Mouse (Mus musculus) natural killer cell, adult 2 months (primary cell): ENCODE results near the gene Paxip1.

Experiments used
- DNase-seq, 2 experiments: peaks; one replicate each; pipeline ENCODE4 v3.0.0; 2022; ENCODE audit warnings: low spot score in 2 of 2

Paxip1 gene

DNA sequence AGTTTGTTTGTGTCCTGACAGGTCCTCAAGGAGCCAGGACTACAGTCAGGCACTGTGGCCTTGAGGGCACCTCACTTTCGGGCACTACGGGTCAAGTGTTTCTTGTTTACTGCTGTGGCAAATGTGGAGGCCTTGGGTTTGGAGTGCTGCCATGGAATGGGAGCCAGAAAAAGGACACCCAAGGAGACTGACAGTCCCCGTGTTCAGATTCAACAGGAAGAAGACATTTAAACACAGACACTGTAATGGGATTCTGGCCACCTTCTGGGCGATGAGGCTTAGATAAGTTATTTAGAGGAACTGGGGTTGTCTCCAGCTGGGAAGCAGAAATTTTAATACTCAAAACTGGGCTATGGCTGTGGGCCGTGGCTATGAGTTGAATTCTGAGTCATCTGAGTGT is 60.8 kb downstream of the Paxip1 start:
- DNase-seq = no peak

DNA sequence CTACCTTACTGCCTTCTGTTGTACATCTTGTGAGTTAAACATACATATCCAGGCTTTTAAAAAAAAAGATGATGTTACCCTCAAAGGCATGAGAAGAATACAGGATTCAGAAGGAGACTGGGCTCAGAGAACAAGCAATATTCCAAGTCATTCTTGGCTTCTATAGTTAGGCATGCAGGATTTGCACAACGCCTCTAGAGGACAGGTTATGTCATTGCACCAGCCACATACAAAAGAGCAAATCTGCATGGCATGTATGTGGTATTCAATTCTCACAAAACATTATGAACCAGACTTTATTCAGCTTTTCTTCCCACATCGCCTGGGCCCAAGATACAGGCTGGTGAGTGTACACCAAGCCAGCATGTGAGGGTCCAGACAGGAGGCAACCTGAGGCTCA is 67.0 kb downstream of the Paxip1 start:
- DNase-seq = no peak

DNA sequence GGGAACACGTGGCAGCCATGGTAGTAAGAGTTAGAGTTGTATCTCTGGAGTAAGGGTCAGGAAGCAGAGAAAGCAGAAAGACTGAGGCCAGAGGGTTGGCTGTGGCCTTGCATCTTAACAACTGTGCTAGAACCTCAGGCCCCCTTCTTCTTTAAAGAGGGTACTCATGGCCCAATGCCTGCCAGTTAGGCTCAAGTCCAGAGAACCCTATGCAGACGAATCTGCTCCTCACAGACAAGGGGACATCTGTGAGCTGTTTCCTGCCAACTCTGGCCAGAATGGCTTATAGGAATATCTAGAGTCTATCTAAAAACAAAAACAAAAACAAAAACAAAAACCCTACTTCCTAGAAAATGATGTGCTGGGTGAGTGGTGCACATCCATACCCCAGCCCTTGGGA is 72.2 kb downstream of the Paxip1 start:
- DNase-seq = no peak

DNA sequence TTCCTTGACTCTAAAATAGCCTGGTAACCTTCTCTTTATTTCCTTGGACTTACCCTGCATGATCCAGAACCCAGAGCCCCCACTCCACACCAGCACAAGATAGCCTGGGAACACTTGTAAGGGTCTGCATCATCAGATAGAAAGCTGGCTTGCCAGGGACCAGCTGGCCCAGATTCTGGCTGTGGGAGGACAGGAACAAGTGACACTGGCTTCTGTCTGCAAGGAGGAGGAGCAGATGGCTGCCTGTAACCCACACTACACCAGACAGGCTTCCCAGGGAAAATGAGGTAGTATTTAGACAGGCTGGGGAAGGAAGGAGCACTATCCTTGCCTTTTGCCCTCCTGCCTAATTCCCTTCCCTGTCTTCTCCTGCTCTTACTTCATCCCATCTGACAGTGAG is 74.2 kb downstream of the Paxip1 start:
- no peak for DNase-seq

DNA sequence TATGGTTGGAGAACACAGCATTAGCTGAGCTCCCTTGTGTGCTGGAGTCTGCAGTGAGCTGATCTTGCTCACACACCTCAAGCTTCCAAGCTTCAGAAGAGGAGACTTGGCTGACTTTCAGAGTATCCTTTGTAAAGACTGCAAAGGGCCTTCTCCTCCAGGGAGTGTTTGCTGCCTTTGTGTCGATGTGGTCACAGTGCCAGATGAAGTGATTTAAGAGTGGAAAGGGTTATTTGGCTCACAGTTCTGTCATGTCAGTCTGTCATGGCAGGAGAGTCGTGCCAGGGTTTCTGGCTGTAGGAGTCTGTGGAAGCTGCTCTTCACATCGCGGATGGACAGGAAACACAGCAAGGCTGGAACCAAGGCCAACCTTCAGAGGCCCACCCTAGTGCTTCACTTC is 75.5 kb downstream of the Paxip1 start:
- no peak for DNase-seq

DNA sequence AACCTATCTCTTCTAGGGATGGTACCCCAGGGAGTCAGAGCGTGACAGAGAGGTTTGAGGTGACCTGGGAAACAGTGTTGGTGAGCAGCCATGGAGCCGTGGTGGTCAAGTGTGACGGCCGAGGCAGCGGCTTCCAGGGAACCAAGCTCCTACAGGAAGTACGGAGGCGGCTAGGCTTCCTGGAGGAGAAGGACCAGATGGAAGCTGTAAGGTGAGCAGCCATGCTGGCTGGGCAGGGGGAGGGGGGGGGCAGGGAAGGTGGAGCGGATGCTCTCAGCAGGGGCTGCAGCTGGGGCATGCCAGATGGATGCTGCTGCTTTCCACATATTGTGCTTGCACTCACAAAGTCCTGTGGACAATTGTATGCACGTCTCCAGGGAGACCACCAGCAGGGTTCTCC is 77.1 kb downstream of the Paxip1 start:
- DNase-seq = no peak

DNA sequence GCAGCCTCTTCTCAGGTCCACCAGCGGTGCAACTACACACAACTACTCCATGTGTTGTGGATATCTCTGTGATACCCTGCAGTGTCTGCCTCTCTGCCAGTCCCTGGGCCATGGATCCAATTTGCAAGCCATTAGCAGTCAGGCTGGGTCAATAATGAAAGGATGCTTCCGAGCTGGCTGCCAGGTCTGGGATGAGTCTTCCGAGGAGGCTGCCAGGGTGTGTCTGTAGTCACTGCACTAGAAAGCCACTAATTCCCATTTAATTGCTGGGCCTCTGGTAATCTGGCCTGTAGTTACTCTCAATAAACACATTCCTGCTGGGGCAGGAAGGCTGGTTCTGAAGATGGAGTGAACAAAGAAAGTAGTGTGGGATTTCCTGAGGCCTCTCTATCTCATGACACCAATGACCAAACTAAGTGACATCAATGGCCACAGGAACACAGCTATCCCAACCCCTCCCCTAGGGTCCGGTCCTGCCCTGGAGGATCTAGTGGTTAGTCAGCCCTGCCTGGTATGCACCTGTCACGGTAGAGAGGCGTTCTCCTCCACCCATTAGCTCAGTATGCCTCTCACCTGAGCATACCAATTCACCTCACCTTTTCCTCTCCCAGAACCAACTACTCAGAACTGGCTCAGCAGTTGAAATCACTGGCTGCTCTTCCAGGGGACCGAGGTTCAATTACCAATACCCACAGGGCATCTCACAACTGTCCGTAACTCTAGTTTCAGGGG is 79.9 kb downstream of the Paxip1 start:
- DNase-seq = no peak

DNA sequence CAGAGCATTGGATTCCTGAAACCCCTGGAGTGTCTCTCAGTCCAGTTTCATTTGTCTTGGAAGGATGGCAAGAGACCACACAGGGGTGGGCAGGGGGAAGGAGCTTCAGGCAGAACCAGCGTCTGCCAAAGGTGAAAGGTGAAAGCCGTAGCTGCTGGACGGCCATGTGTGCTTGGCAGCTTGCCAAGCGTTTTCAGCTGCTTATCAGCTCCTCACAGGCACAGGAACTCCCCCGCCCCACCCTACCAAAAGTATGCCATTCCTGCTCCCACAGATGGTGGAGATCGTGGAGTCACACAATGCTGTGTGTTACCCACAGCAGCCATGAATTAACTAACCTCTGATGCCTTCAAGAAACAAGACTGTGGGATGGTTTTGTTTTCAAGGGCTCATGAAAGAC is 83.3 kb downstream of the Paxip1 start:
- DNase-seq = no peak

DNA sequence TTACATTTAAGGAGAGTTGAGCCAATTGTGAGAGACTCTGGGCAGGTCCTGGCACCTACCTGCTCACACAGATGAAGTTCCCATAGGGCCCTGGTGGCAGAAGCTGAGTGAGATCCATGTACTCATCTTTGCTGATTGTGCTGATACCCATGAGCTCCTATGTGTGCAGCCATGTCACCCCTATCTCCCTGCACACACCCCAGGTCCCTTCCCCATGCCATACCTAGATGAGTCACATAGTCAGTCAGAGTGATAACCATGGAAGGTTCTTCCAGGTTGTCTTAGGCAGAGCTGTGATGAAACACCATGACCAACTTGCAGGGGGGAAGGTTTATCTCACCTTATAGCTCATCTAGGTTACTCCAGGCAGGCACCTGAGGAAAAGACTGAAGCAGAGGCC is 84.2 kb downstream of the Paxip1 start:
- DNase-seq = no peak

DNA sequence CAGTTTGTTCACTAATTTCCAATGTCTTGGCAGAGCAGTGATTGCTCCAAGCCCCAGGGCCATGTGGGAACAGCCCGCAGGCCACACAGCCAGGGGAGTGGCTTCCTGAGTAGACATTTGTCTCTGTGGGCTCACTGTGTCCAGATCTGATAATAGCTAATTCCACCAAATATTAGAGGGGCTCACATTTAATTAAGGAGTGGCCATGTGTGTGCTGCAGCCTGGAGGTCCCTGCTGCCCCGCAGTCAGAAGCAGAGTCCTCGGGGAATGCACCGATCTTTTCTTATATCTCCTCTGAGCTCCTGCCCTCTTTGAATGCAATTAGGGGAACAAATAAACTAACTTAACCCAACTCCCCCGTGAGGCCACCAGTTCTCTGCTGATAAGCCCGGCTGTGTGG is 84.9 kb downstream of the Paxip1 start:
- no peak for DNase-seq

DNA sequence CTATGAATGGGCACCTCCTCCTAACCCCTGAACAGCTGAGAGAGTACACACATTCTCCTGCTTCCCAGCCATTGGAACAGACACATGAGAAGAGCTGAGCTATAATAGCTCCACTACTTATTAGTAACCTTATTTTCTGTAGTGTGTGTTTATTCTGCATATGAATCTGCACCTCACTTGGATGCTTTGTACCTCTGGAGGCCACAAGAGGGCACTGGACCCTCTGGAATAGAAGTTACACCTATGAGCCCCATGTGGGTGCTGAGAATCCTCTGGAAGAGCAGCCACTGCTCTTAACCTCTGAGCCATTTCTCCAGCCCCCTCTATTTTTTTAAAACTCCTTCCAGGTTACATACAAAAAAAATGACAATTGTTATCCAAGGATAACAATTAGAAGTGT is 86.5 kb downstream of the Paxip1 start:
- DNase-seq = no peak

DNA sequence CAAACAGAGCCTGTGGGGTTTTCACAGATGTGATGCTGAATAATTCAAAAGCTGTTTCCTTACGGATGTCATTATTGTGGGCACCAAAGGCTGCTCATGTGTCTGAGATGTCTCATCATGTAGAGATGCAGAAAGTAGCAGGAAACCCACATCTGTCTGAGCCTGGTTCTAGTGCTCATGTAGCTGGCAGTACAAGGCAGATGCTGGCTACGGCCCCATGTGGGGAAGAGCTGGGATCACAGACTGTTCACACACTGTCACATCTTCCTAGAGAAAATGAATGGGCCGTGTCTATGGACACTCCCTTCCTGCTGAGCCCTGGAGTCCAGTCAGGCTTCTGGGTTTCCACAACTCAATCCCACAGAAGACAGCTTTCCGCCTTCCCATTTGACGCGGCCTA is 89.0 kb downstream of the Paxip1 start:
- no peak for DNase-seq
